Mouse (Mus musculus): Measurements from ENCODE around the gene Col5a1. TPM values are rescaled to one million over a fixed set of nuclear protein-coding genes. Genes with fewer than 3 reads are reported as not detected.

Gene Col5a1
- polyA plus RNA-seq, 1 experiment, result 5.4 TPM

GRCm38 (mm10) chr2:27957184-27957583, 71.0 kb downstream of the Col5a1 start:
- no peaks in the 10 kb centered on the region for H3K27me3 ChIP-seq (ENCODE audit: control insufficient read depth, insufficient read depth, low read length)
- no peak for DNase-seq (ENCODE audit: low read depth in 1 of 2, low spot score in 2 of 2)
- H3K27ac ChIP-seq (ENCODE audit: insufficient read depth, low read length), result no peak overlapping the region
- no peaks in the 10 kb centered on the region for H3K36me3 ChIP-seq (ENCODE audit: control insufficient read depth, insufficient read depth, low read length)
- TF ChIP-seq CTCF (IDR thresholded peaks at IDR 0.05; ENCODE audit: extremely low read depth, insufficient read depth, insufficient read length, insufficient replicate concordance), result no peak
- TF ChIP-seq POLR2A (IDR thresholded peaks at IDR 0.05; ENCODE audit: low read depth, low read length), result no peak
- WGBS, result 73% methylated on average over 5 of the region's 5 CpGs
- H3K4me1 ChIP-seq (ENCODE audit: control insufficient read depth, insufficient read depth, insufficient read length), result no peaks in the 10 kb centered on the region
- H3K4me3 ChIP-seq (ENCODE audit: extremely low read depth, insufficient read depth, insufficient read length), result no peak overlapping the region

DNA sequence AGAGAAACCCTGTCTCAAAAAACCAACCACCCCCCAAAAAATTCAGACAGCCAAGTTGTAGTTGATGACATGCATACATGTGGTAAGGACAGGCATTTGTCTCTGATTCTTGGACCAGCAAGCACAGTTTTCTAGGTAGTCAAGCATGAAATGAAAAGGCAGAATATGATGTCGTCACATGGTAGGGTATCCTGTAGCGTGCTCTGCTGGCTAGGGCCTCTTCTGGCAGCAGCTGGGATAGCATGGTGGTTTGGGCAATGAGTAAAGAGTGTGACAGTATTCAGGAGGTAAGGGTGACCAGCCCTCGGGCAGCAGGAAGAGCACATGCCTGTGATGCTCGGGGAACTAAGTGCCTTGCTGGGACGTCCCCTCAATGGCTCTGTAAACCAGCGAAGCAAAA, 73.0 kb downstream of the Col5a1 start:
- Histone ChIP-seq H3K4me3 (ENCODE audit: extremely low read depth, insufficient read depth, insufficient read length) (no peak overlapping the region), H3K27me3 (ENCODE audit: control insufficient read depth, insufficient read depth, low read length) (no peaks in the 10 kb centered on the region), H3K27ac (ENCODE audit: insufficient read depth, low read length) (no peak overlapping the region), H3K36me3 (ENCODE audit: control insufficient read depth, insufficient read depth, low read length) (no peaks in the 10 kb centered on the region), H3K4me1 (ENCODE audit: control insufficient read depth, insufficient read depth, insufficient read length) (no peaks in the 10 kb centered on the region)
- WGBS, result 51% methylated on average over 6 of the region's 6 CpGs
- no peak for TF ChIP-seq POLR2A (IDR thresholded peaks at IDR 0.05; ENCODE audit: low read depth, low read length)
- no peak for TF ChIP-seq CTCF (IDR thresholded peaks at IDR 0.05; ENCODE audit: extremely low read depth, insufficient read depth, insufficient read length, insufficient replicate concordance)
- DNase-seq (ENCODE audit: low read depth in 1 of 2, low spot score in 2 of 2), result no peak

DNA sequence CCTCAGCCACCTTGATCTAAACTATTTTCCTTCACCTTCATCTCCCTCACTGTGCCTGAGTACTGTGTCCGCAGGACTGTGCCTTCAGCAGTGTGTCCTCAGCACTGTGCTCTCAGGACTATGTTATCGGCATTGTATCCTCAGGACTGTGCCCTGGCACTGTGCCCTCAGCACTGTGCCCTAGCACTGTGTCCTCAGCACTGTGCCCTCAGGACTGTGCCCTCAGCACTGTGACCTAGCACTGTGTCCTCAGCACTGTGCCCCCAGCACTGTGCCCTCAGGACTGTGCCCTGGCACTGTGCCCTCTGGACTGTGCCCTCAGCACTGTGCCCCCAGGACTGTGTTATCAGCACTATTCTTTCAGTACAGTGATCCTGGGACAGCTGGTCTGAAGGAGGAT, 75.0 kb downstream of the Col5a1 start:
- Histone ChIP-seq H3K27ac (ENCODE audit: insufficient read depth, low read length) (no peak overlapping the region), H3K27me3 (ENCODE audit: control insufficient read depth, insufficient read depth, low read length) (no peaks in the 10 kb centered on the region), H3K36me3 (ENCODE audit: control insufficient read depth, insufficient read depth, low read length) (no peaks in the 10 kb centered on the region), H3K4me3 (ENCODE audit: extremely low read depth, insufficient read depth, insufficient read length) (no peak overlapping the region), H3K4me1 (ENCODE audit: control insufficient read depth, insufficient read depth, insufficient read length) (no peaks in the 10 kb centered on the region)
- whole genome bisulfite sequencing, result 88% methylated on average over 2 of the region's 2 CpGs
- no peak for DNase-seq (ENCODE audit: low read depth in 1 of 2, low spot score in 2 of 2)
- TF ChIP-seq POLR2A (IDR thresholded peaks at IDR 0.05; ENCODE audit: low read depth, low read length), result no peak
- TF ChIP-seq CTCF (IDR thresholded peaks at IDR 0.05; ENCODE audit: extremely low read depth, insufficient read depth, insufficient read length, insufficient replicate concordance), result no peak

DNA sequence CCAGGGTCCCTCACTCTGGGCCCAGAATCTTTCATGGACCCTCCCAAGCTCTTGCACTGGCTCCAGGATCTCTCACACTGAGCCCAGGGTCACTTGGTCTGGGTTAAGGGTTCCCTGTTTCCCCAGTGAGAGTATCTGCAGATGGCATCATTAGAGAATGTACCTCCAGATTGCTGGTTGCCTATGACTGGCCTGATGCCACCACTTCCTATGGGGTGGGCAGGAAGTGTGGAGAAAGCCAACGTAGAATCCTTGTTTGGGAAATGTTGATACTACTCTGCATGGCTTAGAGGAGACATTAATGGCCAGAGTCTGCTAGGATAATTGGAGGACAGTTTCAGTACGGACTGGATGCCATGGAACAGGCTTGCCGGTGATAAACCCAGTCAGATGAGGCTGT, 76.2 kb downstream of the Col5a1 start:
- TF ChIP-seq CTCF (IDR thresholded peaks at IDR 0.05; ENCODE audit: extremely low read depth, insufficient read depth, insufficient read length, insufficient replicate concordance) (no peak), POLR2A (IDR thresholded peaks at IDR 0.05; ENCODE audit: low read depth, low read length) (no peak)
- H3K4me1 ChIP-seq (ENCODE audit: control insufficient read depth, insufficient read depth, insufficient read length), result no peaks in the 10 kb centered on the region
- 71% methylated on average over 3 of the region's 3 CpGs for WGBS
- H3K36me3 ChIP-seq (ENCODE audit: control insufficient read depth, insufficient read depth, low read length), result no peaks in the 10 kb centered on the region
- H3K4me3 ChIP-seq (ENCODE audit: extremely low read depth, insufficient read depth, insufficient read length), result no peak overlapping the region
- no peaks in the 10 kb centered on the region for H3K27me3 ChIP-seq (ENCODE audit: control insufficient read depth, insufficient read depth, low read length)
- no peak for DNase-seq (ENCODE audit: low read depth in 1 of 2, low spot score in 2 of 2)
- H3K27ac ChIP-seq (ENCODE audit: insufficient read depth, low read length), result no peak overlapping the region

GRCm38 (mm10) chr2:27969158-27969557, 82.9 kb downstream of the Col5a1 start:
- Histone ChIP-seq H3K4me1 (ENCODE audit: control insufficient read depth, insufficient read depth, insufficient read length) (no peaks in the 10 kb centered on the region), H3K36me3 (ENCODE audit: control insufficient read depth, insufficient read depth, low read length) (no peaks in the 10 kb centered on the region), H3K4me3 (ENCODE audit: extremely low read depth, insufficient read depth, insufficient read length) (no peak overlapping the region), H3K27ac (ENCODE audit: insufficient read depth, low read length) (no peak overlapping the region), H3K27me3 (ENCODE audit: control insufficient read depth, insufficient read depth, low read length) (no peaks in the 10 kb centered on the region)
- no peak for TF ChIP-seq CTCF (IDR thresholded peaks at IDR 0.05; ENCODE audit: extremely low read depth, insufficient read depth, insufficient read length, insufficient replicate concordance)
- no peak for TF ChIP-seq POLR2A (IDR thresholded peaks at IDR 0.05; ENCODE audit: low read depth, low read length)
- 13% methylated on average over 6 of the region's 6 CpGs for WGBS
- DNase-seq (ENCODE audit: low read depth in 1 of 2, low spot score in 2 of 2), result no peak

DNA sequence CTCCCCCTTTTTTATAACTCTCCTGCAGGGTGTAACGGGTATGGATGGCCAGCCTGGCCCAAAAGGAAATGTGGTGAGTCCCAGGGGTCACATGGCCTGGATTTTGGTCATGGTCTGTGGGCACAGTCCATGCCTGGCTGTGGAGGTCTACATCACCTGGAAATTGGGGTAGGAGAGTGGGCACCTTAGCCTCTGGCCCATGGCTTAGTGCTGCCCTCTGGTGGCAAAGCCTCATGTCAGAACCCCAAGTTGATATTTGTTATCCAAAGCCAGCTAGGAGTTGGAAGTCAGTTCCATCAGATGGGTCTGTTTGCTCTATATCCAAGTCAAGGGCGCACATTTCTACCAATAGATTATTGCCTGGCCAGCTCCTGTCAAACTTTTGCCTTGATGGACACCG, 87.6 kb downstream of the Col5a1 start:
- no peaks in the 10 kb centered on the region for H3K4me1 ChIP-seq (ENCODE audit: control insufficient read depth, insufficient read depth, insufficient read length)
- 60% methylated on average over 3 of the region's 3 CpGs for WGBS
- H3K27me3 ChIP-seq (ENCODE audit: control insufficient read depth, insufficient read depth, low read length), result no peaks in the 10 kb centered on the region
- no peak overlapping the region for H3K27ac ChIP-seq (ENCODE audit: insufficient read depth, low read length)
- peak in 1 of 2 experiments; percentile 10 for DNase-seq (ENCODE audit: low read depth in 1 of 2, low spot score in 2 of 2)
- H3K4me3 ChIP-seq (ENCODE audit: extremely low read depth, insufficient read depth, insufficient read length), result no peak overlapping the region
- no peaks in the 10 kb centered on the region for H3K36me3 ChIP-seq (ENCODE audit: control insufficient read depth, insufficient read depth, low read length)
- peak; percentile 46; the same call in 1 of the 2 replicates for TF ChIP-seq CTCF (IDR thresholded peaks at IDR 0.05; ENCODE audit: extremely low read depth, insufficient read depth, insufficient read length, insufficient replicate concordance)
- no peak for TF ChIP-seq POLR2A (IDR thresholded peaks at IDR 0.05; ENCODE audit: low read depth, low read length)

- Histone ChIP-seq H3K4me1 (ENCODE audit: control insufficient read depth, insufficient read depth, insufficient read length) (no peaks in the 10 kb centered on the region), H3K36me3 (ENCODE audit: control insufficient read depth, insufficient read depth, low read length) (no peaks in the 10 kb centered on the region), H3K4me3 (ENCODE audit: extremely low read depth, insufficient read depth, insufficient read length) (no peak overlapping the region), H3K27me3 (ENCODE audit: control insufficient read depth, insufficient read depth, low read length) (no peaks in the 10 kb centered on the region), H3K27ac (ENCODE audit: insufficient read depth, low read length) (no peak overlapping the region)
- TF ChIP-seq CTCF (IDR thresholded peaks at IDR 0.05; ENCODE audit: extremely low read depth, insufficient read depth, insufficient read length, insufficient replicate concordance), result no peak
- no peak for TF ChIP-seq POLR2A (IDR thresholded peaks at IDR 0.05; ENCODE audit: low read depth, low read length)
- 6% methylated on average over 3 of the region's 3 CpGs for WGBS
- DNase-seq (ENCODE audit: low read depth in 1 of 2, low spot score in 2 of 2), result no peak
Observed at GRCm38 (mm10) chr2:27975786-27976185, 89.6 kb downstream of the Col5a1 start.

Data from spleen, adult 2 months (tissue).